Mouse (Mus musculus): ENCODE data around the gene Map4. TPM values are rescaled to one million over a fixed set of nuclear protein-coding genes. Genes with fewer than 3 reads are reported as not detected.

Map4 gene
- 70.5 TPM for polyA plus RNA-seq (2017; shearing (Covaris generic))

DNA sequence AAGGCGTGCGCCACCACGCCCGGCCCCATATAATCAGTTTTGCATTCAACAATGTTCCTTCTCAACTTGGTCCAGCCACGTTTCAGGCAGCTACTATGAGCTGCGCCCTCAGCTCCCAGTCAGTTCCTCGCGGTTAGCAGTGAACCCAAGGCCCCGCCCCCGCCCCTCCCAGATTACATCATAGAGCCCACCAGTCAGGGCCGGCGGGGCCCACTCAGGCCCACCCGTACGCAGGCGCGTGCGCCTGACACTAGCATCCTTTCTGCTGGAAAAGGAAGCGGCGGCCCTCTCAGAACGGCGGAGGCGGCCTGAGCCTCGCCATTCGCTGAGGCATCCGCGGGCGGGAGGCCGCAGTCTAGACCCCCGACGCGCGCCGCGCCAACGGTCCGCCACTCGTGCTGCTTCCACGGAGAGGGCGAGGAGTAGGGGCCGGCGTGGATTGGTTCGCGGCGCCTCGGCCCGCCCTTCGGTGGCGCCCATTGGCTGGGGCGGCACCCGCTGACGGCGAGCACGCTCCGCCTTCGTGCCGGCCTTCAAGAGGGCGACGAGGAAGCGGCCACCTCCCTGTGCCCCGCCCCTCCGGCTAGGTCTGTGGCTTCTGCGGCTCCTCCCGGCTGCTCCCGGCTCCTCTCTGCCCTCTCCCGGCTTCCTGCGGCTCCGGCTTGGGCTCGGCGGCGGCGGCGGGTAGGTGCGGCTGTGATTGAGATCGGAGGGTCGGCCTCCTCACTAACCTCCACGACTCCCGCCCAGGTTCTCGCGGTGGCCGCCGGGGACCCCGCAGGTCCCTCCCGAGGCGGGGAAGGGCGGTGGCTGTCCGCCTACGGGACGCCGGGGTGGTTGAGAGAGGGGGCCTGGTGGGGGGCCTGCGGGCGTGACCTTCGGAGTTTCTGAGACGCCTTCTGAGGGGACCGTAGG lies at the start of gene Map4:
Map4 (plus strand) TSS at position 204 of the 915 bp plus-strand sequence.

DNA sequence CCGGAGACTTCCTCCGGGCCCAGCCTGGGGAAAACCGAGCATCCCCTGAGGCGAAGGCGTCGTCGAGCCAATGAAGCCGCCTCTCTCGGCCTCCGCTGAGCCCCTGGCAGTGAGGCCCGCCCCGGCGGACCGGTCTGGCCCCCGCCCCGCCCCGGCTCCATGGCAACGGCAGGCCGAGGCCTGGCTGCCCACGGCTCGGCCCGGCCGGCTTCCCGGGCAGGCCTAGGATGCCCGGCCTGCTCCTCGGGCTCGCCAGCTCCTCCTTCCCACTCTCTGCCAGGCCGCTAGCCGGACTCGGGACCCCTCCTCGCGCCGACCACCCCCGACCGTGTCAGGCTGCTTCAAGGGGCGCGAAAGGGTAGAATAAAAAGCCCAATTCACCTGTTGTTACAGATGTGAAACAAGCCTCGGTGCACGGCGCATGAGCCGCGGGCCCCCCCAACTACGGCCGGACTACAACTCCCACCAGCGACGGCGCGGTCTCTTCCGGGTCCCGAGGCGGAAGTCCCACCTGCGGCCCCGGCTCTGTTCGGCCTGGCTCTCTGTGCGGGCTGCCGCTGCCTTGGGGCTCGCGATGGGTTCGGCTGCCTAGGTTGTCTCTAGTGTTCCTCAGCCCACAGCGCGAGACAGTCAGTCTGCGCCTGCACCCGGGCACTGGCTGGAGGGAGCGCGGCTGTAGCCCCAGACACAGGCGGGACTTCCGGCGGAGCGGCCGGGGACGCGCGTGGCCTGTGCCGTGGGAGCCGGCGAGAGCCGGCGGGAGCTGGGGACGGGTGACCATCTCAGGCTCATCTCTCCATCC lies 185.9 kb downstream of the Map4 start, which contains the start of gene Smarcc1:
Smarcc1 (plus strand) TSS at position 732 of the 802 bp plus-strand sequence.

DNA sequence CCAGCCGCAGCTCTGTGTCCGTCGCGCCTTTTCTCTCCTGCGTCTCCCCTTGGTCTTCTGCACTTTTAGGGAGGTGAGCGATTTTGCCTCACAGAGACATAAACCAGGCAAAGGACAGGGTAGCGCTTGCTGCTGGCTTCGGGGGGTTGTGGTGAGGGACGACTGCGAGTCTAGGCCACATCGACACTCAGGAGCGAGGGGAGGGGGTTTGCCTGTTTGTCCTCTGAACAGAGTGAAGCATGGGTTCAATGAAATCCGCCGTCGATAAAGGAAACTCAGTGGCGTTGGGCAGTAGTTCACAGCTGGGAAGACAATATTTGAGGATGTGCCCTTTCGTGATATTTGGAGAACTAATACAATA lies 186.5 kb downstream of the Map4 start, which contains the start of gene Dhx30:
Dhx30 (minus strand) TSS at position 52 of the 361 bp plus-strand sequence.

Other genes with a start within 250 kb of the Map4 start
- not detected for gene Fbxw18, start 228.8 kb upstream of the Map4 start, polyA plus RNA-seq (2017; shearing (Covaris generic))
- gene Fbxw26, start 185.4 kb upstream of the Map4 start, polyA plus RNA-seq (2017; shearing (Covaris generic)): not detected
- not detected for gene Fbxw27, start 140.8 kb upstream of the Map4 start, polyA plus RNA-seq (2017; shearing (Covaris generic))
- gene Spink8, start 119.2 kb upstream of the Map4 start, polyA plus RNA-seq (2017; shearing (Covaris generic)): not detected
- gene Nme6, start 98.7 kb upstream of the Map4 start, polyA plus RNA-seq (2017; shearing (Covaris generic)): 4.8 TPM
- gene Camp, start 81.8 kb upstream of the Map4 start, polyA plus RNA-seq (2017; shearing (Covaris generic)): not detected
- 14.2 TPM for gene Cdc25a, start 55.9 kb upstream of the Map4 start, polyA plus RNA-seq (2017; shearing (Covaris generic))
- gene Smarcc1, start 186.2 kb downstream of the Map4 start, polyA plus RNA-seq (2017; shearing (Covaris generic)): 43.2 TPM
- gene Dhx30, start 186.4 kb downstream of the Map4 start, polyA plus RNA-seq (2017; shearing (Covaris generic)): 148 TPM